Mouse (Mus musculus): ENCODE results near the gene Abr. TPM values are rescaled to one million over a fixed set of nuclear protein-coding genes. Genes with fewer than 3 reads are reported as not detected.

Gene Abr
- polyA plus RNA-seq, 1 experiment from 2014 or later = 25.8 TPM

Other genes starting within 250 kb of the Abr start
- 23.7 and 26.8 TPM in 2 replicates for gene Nxn, start 223.2 kb downstream of the Abr start, polyA plus RNA-seq (2014; fragmentation: Nextera tagmentation; extraction: Ambion mirVana)
- gene Timm22, start 215.4 kb downstream of the Abr start, polyA plus RNA-seq (2014; fragmentation: Nextera tagmentation; extraction: Ambion mirVana) = 93.4 and 96.2 TPM in 2 replicates
- gene Bhlha9, start 50.2 kb upstream of the Abr start, polyA plus RNA-seq (2014; fragmentation: Nextera tagmentation; extraction: Ambion mirVana) = not detected in 2 replicates
- gene Trarg1, start 57.5 kb upstream of the Abr start, polyA plus RNA-seq (2014; fragmentation: Nextera tagmentation; extraction: Ambion mirVana) = 0.08 TPM in 1 of 2 replicates, not detected in the other
- gene Gosr1, start 141.3 kb upstream of the Abr start, polyA plus RNA-seq (2014; fragmentation: Nextera tagmentation; extraction: Ambion mirVana) = 20.3 and 23.2 TPM in 2 replicates
- 23.4 and 24.1 TPM in 2 replicates for gene Cpd, start 224.7 kb upstream of the Abr start, polyA plus RNA-seq (2014; fragmentation: Nextera tagmentation; extraction: Ambion mirVana)